Mouse (Mus musculus) left cerebral cortex, adult 2 months (tissue): ENCODE measurements at regions not wholly inside any gene's neighbourhood (a gene's known extent, or its start where the extent isn't known, plus 50 kb on each side); places are given as distances from the start of the nearest gene placed in this dataset.
A peak's percentile ranks its signal among the peaks of the same experiment; 100 is the strongest.

ENCODE experiments used
- DNase-seq, 2 experiments: peaks; one replicate each; pipeline ENCODE4 v3.0.0; 2021 to 2022; ENCODE audit warnings: low spot score in 2 of 2, mixed read lengths in 1 of 2; ENCODE audit errors: extremely low spot score in 1 of 2
- H3K27ac ChIP-seq: fragments of 200-600 bp; 2 replicates; pipeline ENCODE4 v1.8.1; 2022
- H3K4me3 ChIP-seq: fragments of 200-600 bp; 2 replicates; pipeline ENCODE4 v1.8.1; 2022
- CTCF ChIP-seq: fragments of 200-600 bp; IDR thresholded peaks from 2 replicates; pipeline ENCODE4 v1.8.1; 2022; ENCODE audit warnings: antibody characterized with exemption, mild to moderate bottlenecking, moderate library complexity
- intact Hi-C: fragments of 180-260 bp; cut with DNase I; formaldehyde crosslinking; loops from one replicate; pipeline ENCODE4 v1.15.1; 2025

DNA sequence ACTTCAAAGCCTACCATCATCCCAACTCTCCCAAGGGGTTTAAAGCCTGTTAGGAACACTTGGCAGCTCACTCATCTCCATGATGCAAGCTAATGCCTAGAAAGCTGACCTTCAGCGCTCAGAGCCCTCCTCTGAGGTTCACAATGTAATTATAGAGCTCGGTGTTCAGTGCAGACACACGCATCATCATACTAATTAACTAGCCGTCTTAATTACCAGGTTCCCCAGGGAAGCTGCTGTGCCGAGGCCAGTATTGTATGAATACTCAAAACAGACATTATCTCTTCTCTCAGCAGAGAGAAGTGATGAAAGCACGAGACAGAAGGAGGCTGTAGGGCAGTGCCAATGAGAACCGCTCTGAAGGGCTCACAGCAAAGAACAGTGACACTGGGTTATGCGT lies 295.5 kb upstream of the Mctp2 start:
- no peak overlapping the region for H3K27ac ChIP-seq
- TF ChIP-seq CTCF = no peak
- H3K4me3 ChIP-seq = no peak overlapping the region
- DNase-seq = no peak
- intact Hi-C loops = no loop called here

DNA sequence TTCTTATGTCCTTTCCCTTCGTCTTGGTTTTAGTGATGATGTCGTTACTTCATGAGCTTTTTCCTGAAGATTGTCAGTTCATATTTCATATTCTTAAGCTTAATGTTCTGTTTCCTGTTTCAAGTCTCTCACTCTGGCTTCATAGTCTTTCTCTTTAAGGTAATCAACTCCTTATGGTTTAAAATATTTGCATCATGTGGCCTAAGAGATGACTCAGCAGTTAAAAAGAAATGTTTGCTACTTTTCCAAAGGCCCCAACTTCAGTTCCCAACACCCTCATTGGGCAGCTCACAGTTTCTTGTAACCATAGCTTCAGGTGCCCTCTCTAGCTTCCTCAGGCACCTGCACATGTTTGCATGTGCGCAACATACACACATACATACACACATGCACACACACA lies 303.4 kb upstream of the Mctp2 start:
- DNase-seq = no peak
- intact Hi-C loops = no loop called here
- no peak for TF ChIP-seq CTCF
- Histone ChIP-seq H3K4me3 (no peak overlapping the region), H3K27ac (no peak overlapping the region)

DNA sequence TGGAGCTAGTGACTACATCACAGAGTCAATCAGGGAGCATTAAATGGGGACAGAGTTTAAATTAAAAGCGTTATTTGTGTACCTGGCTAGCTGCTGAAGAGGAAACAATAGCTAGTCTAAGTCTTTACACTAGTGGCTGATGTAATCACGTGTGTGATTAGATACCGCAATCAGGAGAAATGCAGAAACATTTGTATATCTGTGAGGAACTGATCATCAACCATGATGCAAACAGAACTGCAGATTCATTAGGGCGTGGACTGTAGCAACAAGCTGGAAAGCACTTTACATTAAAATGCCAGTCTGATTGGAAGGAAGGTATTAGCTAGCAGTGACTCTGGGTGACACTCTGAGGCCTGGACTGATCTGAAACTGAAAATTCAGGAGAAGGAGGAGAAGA lies 308.8 kb upstream of the Mctp2 start:
- intact Hi-C loops = no loop called here
- no peak for TF ChIP-seq CTCF

DNA sequence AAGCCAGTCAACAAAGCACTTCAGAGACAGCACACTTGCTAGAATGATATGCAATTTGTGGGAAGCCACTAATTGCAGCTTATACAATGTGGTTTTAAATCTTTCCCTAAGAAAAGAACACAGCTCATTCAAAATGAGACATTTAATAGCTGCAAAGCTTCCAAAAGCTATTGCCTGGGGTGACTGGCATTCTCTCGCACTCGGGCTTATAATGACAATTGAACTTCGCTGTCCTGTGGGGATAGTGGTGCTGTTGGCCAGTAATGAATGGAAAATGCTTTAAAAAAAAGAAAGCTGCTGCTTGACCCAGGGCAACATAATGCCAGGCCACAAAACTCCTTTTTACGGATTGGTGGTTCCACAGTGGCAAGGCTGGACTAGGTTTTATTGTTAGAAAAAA lies 321.0 kb upstream of the Mctp2 start:
- intact Hi-C loops = no loop called here
- no peak for DNase-seq
- no peak for TF ChIP-seq CTCF
- Histone ChIP-seq H3K27ac (no peak overlapping the region), H3K4me3 (no peak overlapping the region)

More for the DNA sequence above, 308.8 kb upstream of the Mctp2 start:
- Histone ChIP-seq H3K4me3 (no peak overlapping the region), H3K27ac (no peak overlapping the region)
- no peak for DNase-seq

DNA sequence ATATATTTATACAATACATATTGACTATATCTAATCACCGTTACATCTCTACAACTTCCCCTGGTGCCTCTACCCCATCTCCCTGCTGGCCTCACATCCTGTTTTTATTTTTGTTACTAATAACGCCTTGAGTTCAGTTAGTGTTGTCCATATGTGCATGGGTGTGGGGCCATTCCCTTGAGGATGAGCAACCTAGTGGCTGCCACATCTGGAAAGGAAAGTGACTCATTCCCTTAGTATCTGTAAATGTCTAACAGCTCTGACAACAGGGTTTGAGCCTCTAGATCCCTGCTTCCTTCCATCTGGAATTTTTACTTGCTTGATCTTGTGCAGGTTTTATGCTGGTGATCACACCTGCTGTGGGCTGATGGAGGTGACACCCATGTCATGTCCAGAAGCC lies 333.2 kb upstream of the Mctp2 start:
- intact Hi-C loops = no loop called here
- TF ChIP-seq CTCF = no peak

DNA sequence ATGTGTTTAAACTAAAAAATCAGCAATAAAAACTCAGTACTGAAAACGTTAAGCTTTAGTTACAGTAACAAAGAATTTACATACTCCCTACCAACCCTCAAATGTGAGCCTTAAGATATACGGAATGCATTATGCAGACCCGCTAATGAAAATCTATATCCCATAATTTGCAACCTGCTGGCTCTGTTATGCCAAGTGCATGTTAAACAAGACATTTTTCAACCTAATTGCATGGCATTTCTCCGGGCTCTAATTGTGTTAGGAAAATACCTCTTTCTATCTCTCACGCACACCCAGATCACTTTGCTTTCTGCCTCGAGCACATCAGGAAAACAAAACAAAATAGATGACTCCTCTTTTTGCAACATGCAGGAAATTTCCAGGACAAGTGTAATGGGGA lies 368.6 kb upstream of the Mctp2 start:
- no peak for TF ChIP-seq CTCF
- no peak overlapping the region for H3K27ac ChIP-seq
- intact Hi-C loops = no loop called here
- no peak overlapping the region for H3K4me3 ChIP-seq
- no peak for DNase-seq

More for the DNA sequence above, 333.2 kb upstream of the Mctp2 start:
- no peak for DNase-seq
- H3K27ac ChIP-seq = no peak overlapping the region
- H3K4me3 ChIP-seq = no peak overlapping the region

DNA sequence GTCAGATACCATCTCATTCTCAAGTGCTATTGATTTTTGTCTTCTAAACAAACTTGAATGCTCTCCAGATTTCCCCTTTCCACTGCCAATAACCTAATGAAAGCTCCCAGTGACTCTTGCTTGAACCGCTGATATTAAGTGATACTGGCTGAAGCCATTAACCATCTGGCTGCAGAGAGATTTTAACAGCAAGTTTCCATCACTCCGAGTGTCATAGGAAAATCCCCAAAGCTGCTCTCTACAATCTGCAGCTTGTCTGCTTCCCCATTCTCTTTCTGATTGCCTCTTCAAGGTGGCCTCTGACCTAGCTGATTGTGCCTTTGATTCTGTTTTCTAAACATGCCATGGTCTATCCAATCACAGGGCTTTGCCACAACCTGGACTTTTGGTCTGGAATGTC lies 379.4 kb upstream of the Mctp2 start:
- DNase-seq = no peak
- no peak overlapping the region for H3K4me3 ChIP-seq
- no peak for TF ChIP-seq CTCF
- H3K27ac ChIP-seq = no peak overlapping the region
- intact Hi-C loops = no loop called here

DNA sequence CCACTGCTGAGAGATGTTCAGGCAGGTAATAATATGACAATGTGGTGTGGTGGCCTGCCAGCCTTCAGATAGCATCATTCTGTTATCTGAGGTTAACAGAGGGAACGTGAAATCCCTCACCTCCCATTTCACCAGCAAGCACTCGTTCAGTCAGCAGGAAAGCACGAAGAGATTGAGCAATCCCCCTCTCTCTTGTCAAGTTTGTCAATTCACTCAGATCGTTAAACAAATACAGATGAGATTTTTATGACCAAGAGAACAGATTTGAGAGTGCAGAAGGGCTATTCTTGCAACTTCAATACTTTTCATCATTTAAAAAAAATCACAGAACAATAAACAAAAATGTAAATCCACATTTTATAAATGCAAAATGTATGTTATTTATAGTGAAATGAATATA lies 380.9 kb upstream of the Mctp2 start:
- H3K27ac ChIP-seq = no peak overlapping the region
- no peak overlapping the region for H3K4me3 ChIP-seq
- intact Hi-C loops = no loop called here
- no peak for DNase-seq
- TF ChIP-seq CTCF = no peak

DNA sequence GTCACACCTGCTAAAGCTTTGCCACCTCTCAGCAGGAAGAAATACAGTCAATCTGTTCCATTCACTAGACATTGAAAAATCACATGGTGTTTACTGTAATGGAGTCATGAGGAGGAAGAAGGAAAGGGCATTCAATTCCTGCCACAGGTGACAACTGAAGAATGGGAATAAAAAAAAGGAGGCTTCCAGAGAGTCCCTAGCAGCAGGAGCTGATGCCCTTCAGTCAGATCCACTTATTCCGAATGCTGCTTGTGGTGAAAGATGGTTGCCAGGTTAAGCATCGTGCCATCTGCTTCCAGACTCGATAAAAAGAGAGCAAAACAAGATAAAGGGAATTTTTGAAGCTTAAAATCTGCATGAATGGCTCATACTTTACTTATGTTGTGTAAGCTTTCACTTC lies 385.0 kb upstream of the Mctp2 start:
- H3K4me3 ChIP-seq = no peak overlapping the region
- DNase-seq = no peak
- TF ChIP-seq CTCF = no peak
- H3K27ac ChIP-seq = no peak overlapping the region
- intact Hi-C loops = loop anchor here (5.0 kb wide), 1 partner anchor 99 kb away; no protein-coding TSS in a partner anchor

DNA sequence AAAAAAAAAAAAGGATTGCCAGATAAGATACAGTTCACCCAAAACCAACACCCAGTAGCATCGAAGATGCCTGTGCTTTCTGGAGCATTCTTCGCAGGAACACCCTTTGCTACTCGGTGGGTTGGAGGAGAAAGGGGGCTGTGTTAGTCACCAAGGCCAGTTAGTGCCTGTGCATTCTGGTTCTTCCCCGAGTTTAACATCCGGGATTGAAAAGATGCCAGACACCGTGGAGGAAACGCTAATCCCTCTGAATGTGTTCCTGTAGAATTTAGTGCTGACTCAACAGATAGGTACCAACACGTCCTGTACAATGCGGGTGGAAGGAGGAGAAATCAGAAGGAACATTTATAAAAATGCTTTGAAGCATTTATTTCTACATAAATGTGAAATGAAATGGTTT lies 385.5 kb upstream of the Mctp2 start:
- intact Hi-C loops = loop anchor here (5.0 kb wide), 1 partner anchor 100 kb away; no protein-coding TSS in a partner anchor
- peak in 1 of 2 experiments; percentile 20 for DNase-seq
- no peak overlapping the region for H3K4me3 ChIP-seq
- TF ChIP-seq CTCF = no peak
- no peak overlapping the region for H3K27ac ChIP-seq

DNA sequence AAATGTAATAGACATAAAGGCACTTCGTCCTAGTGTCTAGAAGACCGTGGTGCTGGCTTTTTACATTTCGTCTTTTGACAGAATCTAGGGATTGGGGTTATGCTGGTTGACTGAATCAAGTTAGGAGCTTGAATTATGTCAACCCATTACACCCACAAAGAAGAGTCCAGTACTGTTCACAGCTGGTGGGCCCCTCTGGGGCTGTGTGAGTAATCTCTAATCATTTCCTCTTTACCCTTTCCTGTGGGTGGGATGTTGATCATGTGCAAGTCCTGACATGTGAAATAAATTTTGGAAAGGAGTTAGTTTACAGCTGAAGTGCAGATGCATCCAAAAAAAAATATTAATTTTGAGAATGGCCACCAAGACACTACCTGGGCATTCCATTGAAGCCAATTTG lies 390.3 kb upstream of the Mctp2 start:
- no peak for DNase-seq
- Histone ChIP-seq H3K27ac (no peak overlapping the region), H3K4me3 (no peak overlapping the region)
- intact Hi-C loops = no loop called here
- no peak for TF ChIP-seq CTCF

DNA sequence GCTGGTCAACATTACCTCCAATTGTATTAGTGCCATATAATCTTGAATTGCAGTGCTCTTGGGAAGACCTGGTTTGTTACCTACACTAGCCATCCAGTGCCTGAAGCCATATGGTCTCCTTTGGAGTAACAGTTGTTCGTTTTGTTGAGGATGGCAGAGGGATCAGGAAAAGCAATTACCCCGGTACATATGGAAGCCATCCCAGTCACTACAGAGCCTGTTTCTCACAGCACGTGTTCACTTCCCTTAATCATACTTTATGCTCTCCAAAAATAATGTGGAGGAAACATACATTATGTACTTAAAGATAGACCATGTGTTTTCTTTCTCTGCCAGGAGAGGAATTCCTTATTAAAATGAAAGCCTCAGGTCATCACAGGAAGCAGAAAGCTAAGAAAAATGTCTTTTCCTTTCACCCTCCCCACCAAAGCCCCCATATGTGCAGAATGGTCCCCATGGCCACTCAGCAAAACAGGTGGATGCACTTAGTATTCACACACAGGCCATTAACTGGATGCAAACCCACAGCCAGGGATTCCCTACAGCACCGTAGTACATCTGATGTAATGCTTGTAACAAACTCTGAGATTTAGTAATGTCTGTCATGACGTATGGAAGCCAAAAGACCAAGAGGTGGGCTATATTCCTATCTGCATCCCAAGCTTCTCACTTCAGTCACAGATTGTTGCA lies 397.4 kb upstream of the Mctp2 start:
- no peak overlapping the region for H3K4me3 ChIP-seq
- no peak overlapping the region for H3K27ac ChIP-seq
- no peak for TF ChIP-seq CTCF
- no peak for DNase-seq
- intact Hi-C loops = no loop called here
